15 mouse cellular contexts compared by ENCODE assay signal in genomic region chr17:85043404-85043816, GRCm38 (mm10). TPM values are rescaled to one million over a fixed set of nuclear protein-coding genes. Genes with fewer than 3 reads are reported as not detected.
DNase-seq lines count a peak whose midpoint lies in the region; ATAC-seq and TF ChIP-seq lines count a peak whose summit lies in the region.
"Had no signal": no experiment of that assay in that cellular context is flagged by ENCODE, and none has a peak within 500 bp of the region (broad histone marks: within the 10 kb centered on the region; RNA-seq: fewer than 3 reads in every experiment).

No protein-coding gene starts in this region.

- H3K4me3 ChIP-seq in liver, embryonic 13.5 days (replicated peaks): no peak overlapping the region
- no peak overlapping the region for H3K4me3 ChIP-seq in stomach, postnatal 0 days (ENCODE audit: low read depth, low read length)
- no peak overlapping the region for H3K4me3 ChIP-seq in forebrain, embryonic 10.5 days
- H3K4me3 ChIP-seq in hindbrain, embryonic 10.5 days: no peak overlapping the region
- H3K4me3 ChIP-seq: heart, adult 2 months had no signal

- ATAC-seq in liver, embryonic 13.5 days (ENCODE audit: low read depth): no peak
- peak; percentile 91 for ATAC-seq in stomach, postnatal 0 days (ENCODE audit: low FRiP score, low TSS enrichment)
- ATAC-seq: activated CD4-positive, CD25-positive, alpha-beta regulatory T cell, adult 4 months had no signal

- no peak overlapping the region for H3K4me2 ChIP-seq in liver, embryonic 13.5 days
- H3K4me2 ChIP-seq in stomach, postnatal 0 days (replicated peaks; ENCODE audit: low read depth): no peak overlapping the region
- H3K4me2 ChIP-seq: hindbrain, embryonic 14.5 days had no signal

- 52% methylated on average over 6 of the region's 6 CpGs for WGBS in liver, embryonic 13.5 days (ENCODE audit: insufficient replicate concordance)
- WGBS in stomach, postnatal 0 days: 50% methylated on average over 6 of the region's 6 CpGs
- 81% methylated on average over 6 of the region's 6 CpGs for WGBS in forebrain, embryonic 10.5 days
- 86% methylated on average over 6 of the region's 6 CpGs for WGBS in hindbrain, embryonic 10.5 days

- H3K4me1 ChIP-seq in liver, embryonic 13.5 days (replicated peaks): peaks cover 10% of the 10 kb centered on the region; the same call in 1 of the 2 replicates
- H3K4me1 ChIP-seq in stomach, postnatal 0 days (replicated peaks; ENCODE audit: control insufficient read depth, insufficient read depth): no peaks in the 10 kb centered on the region
- peaks cover 5% of the 10 kb centered on the region; the same call in 1 of the 2 replicates for H3K4me1 ChIP-seq in forebrain, embryonic 10.5 days
- peaks cover 11% of the 10 kb centered on the region for H3K4me1 ChIP-seq in hindbrain, embryonic 10.5 days (replicated peaks)

- no peaks in the 10 kb centered on the region for H3K27me3 ChIP-seq in liver, embryonic 13.5 days
- no peaks in the 10 kb centered on the region for H3K27me3 ChIP-seq in stomach, postnatal 0 days (ENCODE audit: control insufficient read depth, insufficient read depth, low read length)
- H3K27me3 ChIP-seq in forebrain, embryonic 10.5 days (ENCODE audit: poor library complexity, severe bottlenecking): no peaks in the 10 kb centered on the region
- no peaks in the 10 kb centered on the region for H3K27me3 ChIP-seq in hindbrain, embryonic 10.5 days (ENCODE audit: insufficient read depth, poor library complexity, severe bottlenecking)

- no peak for TF ChIP-seq CTCF in stomach, postnatal 0 days (IDR thresholded peaks at IDR 0.05; ENCODE audit: low read depth)

- H3K36me3 ChIP-seq in liver, embryonic 13.5 days: no peaks in the 10 kb centered on the region
- H3K36me3 ChIP-seq in stomach, postnatal 0 days (ENCODE audit: control insufficient read depth, insufficient read depth, low read length): no peaks in the 10 kb centered on the region
- H3K36me3 ChIP-seq in forebrain, embryonic 10.5 days (replicated peaks): no peaks in the 10 kb centered on the region
- H3K36me3 ChIP-seq in hindbrain, embryonic 10.5 days: no peaks in the 10 kb centered on the region

- H3K27ac ChIP-seq in liver, embryonic 13.5 days: 0 out of 2 replicates have a peak overlapping the region, but pooled peaks have one; percentile 29
- peak overlapping the region; percentile 58 for H3K27ac ChIP-seq in stomach, postnatal 0 days (replicated peaks)
- no peak overlapping the region for H3K27ac ChIP-seq in forebrain, embryonic 10.5 days
- no peak overlapping the region for H3K27ac ChIP-seq in hindbrain, embryonic 10.5 days
- H3K27ac ChIP-seq: heart, adult 2 months; hindbrain, embryonic 14.5 days had no signal

- H3K9ac ChIP-seq in liver, embryonic 13.5 days: no peak overlapping the region
- H3K9ac ChIP-seq in stomach, postnatal 0 days (ENCODE audit: low read length): no peak overlapping the region
- H3K9ac ChIP-seq: hindbrain, embryonic 14.5 days had no signal

- no peak for DNase-seq in liver, embryonic 13.5 days
- DNase-seq in liver: no peak
- peak; percentile 64 to 83 for DNase-seq in kidney, adult 8-10 months
- DNase-seq in kidney, postnatal 25 days: peak; percentile 52 to 78
- peak; percentile 69 for DNase-seq in stomach, postnatal 0 days (ENCODE audit: low spot score)
- no peak for DNase-seq in forebrain, embryonic 10.5 days (ENCODE audit: extremely low spot score, low spot score)
- DNase-seq in thymus, postnatal 25 days: no peak
- DNase-seq in hindbrain, embryonic 10.5 days (ENCODE audit: low spot score): no peak
- DNase-seq: cerebellum, adult 9-10 months; gastrocnemius, postnatal 10 days; heart, adult 2 months; right cerebral cortex, postnatal 14 days; thymus, postnatal 4 days had no signal

- TF ChIP-seq EP300 in stomach, postnatal 0 days (optimal IDR thresholded peaks at IDR 0.05): no peak

- H3K9me3 ChIP-seq in liver, embryonic 13.5 days (replicated peaks): no peaks in the 10 kb centered on the region
- H3K9me3 ChIP-seq in stomach, postnatal 0 days (ENCODE audit: control insufficient read depth, low read length): no peaks in the 10 kb centered on the region
- H3K9me3 ChIP-seq in forebrain, embryonic 10.5 days: no peaks in the 10 kb centered on the region
- H3K9me3 ChIP-seq in hindbrain, embryonic 10.5 days: no peaks in the 10 kb centered on the region

RNA-seq across cellular contexts. Expression of gene Slc3a1, which starts 15.2 kb away (rescaled TPM):
- polyA plus RNA-seq in liver, embryonic 13.5 days (2015; fragmentation: Nextera tagmentation; extraction: Ambion mirVana): 0.18 and 0.54 TPM in 2 replicates
- 0.88 and 1.0 TPM in 2 replicates for polyA plus RNA-seq in stomach, postnatal 0 days (2015; fragmentation: Nextera tagmentation; extraction: Ambion mirVana)
- polyA plus RNA-seq in forebrain, embryonic 10.5 days (2016; fragmentation: Nextera tagmentation; extraction: Ambion mirVana): 0.25 and 0.31 TPM in 2 replicates
- 0.37 and 0.44 TPM in 2 replicates for polyA plus RNA-seq in hindbrain, embryonic 10.5 days (2016; fragmentation: Nextera tagmentation; extraction: Ambion mirVana)

RNA-seq across cellular contexts. Expression of gene Prepl, which starts 46.6 kb away (rescaled TPM):
- 8.2 and 10.1 TPM in 2 replicates for polyA plus RNA-seq in liver, embryonic 13.5 days (2015; fragmentation: Nextera tagmentation; extraction: Ambion mirVana)
- polyA plus RNA-seq in stomach, postnatal 0 days (2015; fragmentation: Nextera tagmentation; extraction: Ambion mirVana): 15.5 and 15.7 TPM in 2 replicates
- 30.2 and 31.1 TPM in 2 replicates for polyA plus RNA-seq in forebrain, embryonic 10.5 days (2016; fragmentation: Nextera tagmentation; extraction: Ambion mirVana)
- 32.1 and 42.3 TPM in 2 replicates for polyA plus RNA-seq in hindbrain, embryonic 10.5 days (2016; fragmentation: Nextera tagmentation; extraction: Ambion mirVana)

RNA-seq across cellular contexts. Expression of gene Camkmt, which starts 46.9 kb away (rescaled TPM):
- 3.9 and 5.0 TPM in 2 replicates for polyA plus RNA-seq in liver, embryonic 13.5 days (2015; fragmentation: Nextera tagmentation; extraction: Ambion mirVana)
- 8.0 and 8.3 TPM in 2 replicates for polyA plus RNA-seq in stomach, postnatal 0 days (2015; fragmentation: Nextera tagmentation; extraction: Ambion mirVana)
- polyA plus RNA-seq in forebrain, embryonic 10.5 days (2016; fragmentation: Nextera tagmentation; extraction: Ambion mirVana): 14.0 and 14.4 TPM in 2 replicates
- polyA plus RNA-seq in hindbrain, embryonic 10.5 days (2016; fragmentation: Nextera tagmentation; extraction: Ambion mirVana): 13.6 and 14.1 TPM in 2 replicates

Comparison
In these comparisons a context has a peak if more than half of its experiments do, and no peak if none do; other contexts are left out.
1. DNase-seq: peak in kidney, adult 8-10 months (2 of 2), kidney, postnatal 25 days (2 of 2) and stomach, postnatal 0 days (single experiment); none in liver, embryonic 13.5 days (single experiment), liver (single experiment), forebrain, embryonic 10.5 days (single experiment), thymus, postnatal 25 days (single experiment) and hindbrain, embryonic 10.5 days (single experiment).
2. H3K27ac ChIP-seq: peak in liver, embryonic 13.5 days (single experiment) and stomach, postnatal 0 days (single experiment); none in forebrain, embryonic 10.5 days (single experiment) and hindbrain, embryonic 10.5 days (single experiment).